Mouse (Mus musculus): Measurements from ENCODE around the gene Strip1. TPM values are rescaled to one million over a fixed set of nuclear protein-coding genes. Genes with fewer than 3 reads are reported as not detected.

Gene Strip1
- polyA plus RNA-seq, 1 experiment from 2014 or later, result 45.0 TPM

DNA sequence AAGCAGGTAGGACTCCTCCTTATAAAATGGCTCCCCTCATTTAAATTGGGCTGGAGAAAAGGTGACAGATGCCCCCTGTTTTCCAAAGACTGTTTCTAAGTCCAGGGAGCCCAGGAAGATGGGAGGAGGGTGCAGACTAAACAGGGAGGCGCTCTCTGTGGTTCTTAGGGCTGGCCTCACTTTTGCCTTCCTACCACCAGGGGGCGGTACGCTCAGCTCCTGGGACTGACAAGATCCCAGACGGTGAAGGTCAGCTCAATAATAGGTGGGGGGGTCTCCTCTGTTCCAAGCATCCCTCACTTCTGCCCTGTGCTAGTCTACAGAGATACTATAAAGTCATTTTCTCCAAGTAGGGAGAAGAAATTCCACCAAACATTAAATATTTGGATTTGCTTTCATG is 26.2 kb downstream of the Strip1 start:
- no peak overlapping the region for H3K4me3 ChIP-seq (replicated peaks)
- WGBS, result 14% methylated on average over 4 of the region's 4 CpGs
- ATAC-seq (replicated peaks; ENCODE audit: low FRiP score), result no peak

GRCm38 (mm10) chr3:107600127-107600526 is 31.4 kb downstream of the Strip1 start:
- no peak overlapping the region for H3K4me2 ChIP-seq
- ATAC-seq (replicated peaks; ENCODE audit: low FRiP score), result no peak
- H3K4me3 ChIP-seq (replicated peaks), result no peak overlapping the region
- no peaks in the 10 kb centered on the region for H3K9me3 ChIP-seq (replicated peaks)
- 44% methylated on average over 6 of the region's 6 CpGs for WGBS
- peaks cover 91% of the 10 kb centered on the region for H3K27me3 ChIP-seq
- H3K36me3 ChIP-seq, result no peaks in the 10 kb centered on the region
- no peak overlapping the region for H3K27ac ChIP-seq
- H3K4me1 ChIP-seq, result peaks cover 15% of the 10 kb centered on the region
- no peak overlapping the region for H3K9ac ChIP-seq

More for the DNA sequence above, 26.2 kb downstream of the Strip1 start:
- Histone ChIP-seq H3K27ac (no peak overlapping the region), H3K36me3 (no peaks in the 10 kb centered on the region), H3K4me1 (peaks cover 3% of the 10 kb centered on the region; the same call in 1 of the 2 replicates), H3K9me3 (replicated peaks) (no peaks in the 10 kb centered on the region), H3K9ac (no peak overlapping the region), H3K4me2 (no peak overlapping the region), H3K27me3 (peaks cover 40% of the 10 kb centered on the region)

- no peak overlapping the region for H3K9ac ChIP-seq
- peaks cover 22% of the 10 kb centered on the region for H3K4me1 ChIP-seq
- no peak overlapping the region for H3K27ac ChIP-seq
- 6% methylated on average over 22 of the region's 22 CpGs for WGBS
- ATAC-seq (replicated peaks; ENCODE audit: low FRiP score), result no peak
- no peaks in the 10 kb centered on the region for H3K36me3 ChIP-seq
- no peak overlapping the region for H3K4me3 ChIP-seq (replicated peaks)
- peaks cover 97% of the 10 kb centered on the region for H3K27me3 ChIP-seq
- no peak overlapping the region for H3K4me2 ChIP-seq
- H3K9me3 ChIP-seq (replicated peaks), result no peaks in the 10 kb centered on the region
These were observed 33.7 kb downstream of the Strip1 start for GRCm38 (mm10) chr3:107597586-107598389.

GRCm38 (mm10) chr3:107597134-107597533 is 34.4 kb downstream of the Strip1 start:
- no peak overlapping the region for H3K4me2 ChIP-seq
- no peak overlapping the region for H3K27ac ChIP-seq
- no peak overlapping the region for H3K4me3 ChIP-seq (replicated peaks)
- no peak for ATAC-seq (replicated peaks; ENCODE audit: low FRiP score)
- no peak overlapping the region for H3K9ac ChIP-seq
- WGBS, result 1% methylated on average over 24 of the region's 24 CpGs
- H3K9me3 ChIP-seq (replicated peaks), result no peaks in the 10 kb centered on the region
- H3K36me3 ChIP-seq, result no peaks in the 10 kb centered on the region
- peaks cover 22% of the 10 kb centered on the region for H3K4me1 ChIP-seq
- peaks cover 97% of the 10 kb centered on the region for H3K27me3 ChIP-seq

- H3K9me3 ChIP-seq (replicated peaks), result no peaks in the 10 kb centered on the region
- under 1% methylated on average over 26 of the region's 26 CpGs for WGBS
- H3K4me3 ChIP-seq (replicated peaks), result peak overlapping the region; percentile 5; the same call in 1 of the 2 replicates
- ATAC-seq (replicated peaks; ENCODE audit: low FRiP score), result no peak
- no peak overlapping the region for H3K9ac ChIP-seq
- H3K27ac ChIP-seq, result no peak overlapping the region
- peaks cover 22% of the 10 kb centered on the region for H3K4me1 ChIP-seq
- 0 out of 2 replicates have a peak overlapping the region, but pooled peaks have one; percentile 5 for H3K4me2 ChIP-seq
- peaks cover 99% of the 10 kb centered on the region for H3K27me3 ChIP-seq
- H3K36me3 ChIP-seq, result no peaks in the 10 kb centered on the region
These were observed 34.9 kb downstream of the Strip1 start for GRCm38 (mm10) chr3:107596559-107596958.

GRCm38 (mm10) chr3:107595938-107596461 is 35.5 kb downstream of the Strip1 start:
- Histone ChIP-seq H3K9ac (no peak overlapping the region), H3K36me3 (no peaks in the 10 kb centered on the region), H3K4me3 (replicated peaks) (peak overlapping the region; percentile 41), H3K27ac (no peak overlapping the region), H3K4me1 (peaks cover 22% of the 10 kb centered on the region), H3K27me3 (peaks cover 99% of the 10 kb centered on the region), H3K4me2 (0 out of 2 replicates have a peak overlapping the region, but pooled peaks have one; percentile 70), H3K9me3 (replicated peaks) (no peaks in the 10 kb centered on the region)
- no peak for ATAC-seq (replicated peaks; ENCODE audit: low FRiP score)
- under 1% methylated on average over 34 of the region's 34 CpGs for WGBS

DNA sequence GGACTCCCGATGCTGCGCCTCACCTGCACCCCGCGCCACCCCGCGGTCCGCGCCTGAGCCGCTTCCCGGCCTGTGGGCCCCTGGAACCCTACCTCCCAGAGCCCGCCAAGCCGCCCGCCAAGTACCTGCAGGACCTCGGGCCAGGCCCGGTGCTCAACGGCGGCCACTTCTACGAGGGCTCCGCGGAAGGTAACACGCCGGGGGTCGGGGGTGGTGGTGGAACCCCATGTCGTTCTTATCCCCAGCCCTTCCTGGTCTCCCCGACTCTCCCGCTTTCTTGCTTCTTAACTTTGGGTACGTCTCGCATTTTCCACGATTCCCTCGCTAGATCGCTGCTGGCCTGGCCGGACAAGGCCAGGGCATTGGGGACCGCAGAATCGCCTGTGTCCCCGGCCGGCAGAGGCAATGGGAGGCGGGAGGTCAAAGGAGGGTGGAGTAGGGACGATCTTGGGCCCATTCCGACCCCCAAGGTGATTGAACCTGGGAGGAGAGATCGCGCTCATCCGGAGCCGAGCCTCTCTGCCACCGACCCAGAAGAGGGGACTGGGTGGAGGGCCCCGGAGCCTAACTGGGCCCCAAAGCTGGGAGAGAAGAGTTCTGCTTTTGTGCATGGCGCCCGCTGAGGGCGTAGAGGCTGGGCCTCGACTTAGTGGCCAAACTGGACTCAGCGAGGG is 36.1 kb downstream of the Strip1 start:
- whole genome bisulfite sequencing, result 1% methylated on average over 50 of the region's 50 CpGs
- peak overlapping the region; percentile 43 for H3K9ac ChIP-seq

GRCm38 (mm10) chr3:107594662-107595263 is 36.7 kb downstream of the Strip1 start, which contains the start of gene Alx3:
Gene Alx3, plus strand, starts transcription at chr3:107595031.
- Histone ChIP-seq H3K9ac (peak within 1 kb of the TSS; percentile 43), H3K4me2 (peak within 1 kb of the TSS; percentile 70), H3K4me3 (replicated peaks) (peak within 1 kb of the TSS; percentile 41), H3K27ac (no peak within 1 kb of the TSS), H3K27me3 (peaks cover 97% of the 10 kb centered on the region), H3K9me3 (replicated peaks) (no peaks in the 10 kb centered on the region), H3K36me3 (no peaks in the 10 kb centered on the region), H3K4me1 (peaks cover 22% of the 10 kb centered on the region)
- ATAC-seq (replicated peaks; ENCODE audit: low FRiP score), result peak; percentile 16; the same call in 1 of the 2 replicates
- 1% methylated on average over 42 of the region's 46 CpGs for WGBS

More for the DNA sequence above, 36.1 kb downstream of the Strip1 start:
- Histone ChIP-seq H3K9me3 (replicated peaks) (no peaks in the 10 kb centered on the region), H3K36me3 (no peaks in the 10 kb centered on the region), H3K4me1 (peaks cover 22% of the 10 kb centered on the region), H3K27ac (no peak overlapping the region), H3K4me3 (replicated peaks) (peak overlapping the region; percentile 41), H3K4me2 (peak overlapping the region; percentile 70), H3K27me3 (peaks cover 97% of the 10 kb centered on the region)
- ATAC-seq (replicated peaks; ENCODE audit: low FRiP score), result peak; percentile 23; the same call in 1 of the 2 replicates

DNA sequence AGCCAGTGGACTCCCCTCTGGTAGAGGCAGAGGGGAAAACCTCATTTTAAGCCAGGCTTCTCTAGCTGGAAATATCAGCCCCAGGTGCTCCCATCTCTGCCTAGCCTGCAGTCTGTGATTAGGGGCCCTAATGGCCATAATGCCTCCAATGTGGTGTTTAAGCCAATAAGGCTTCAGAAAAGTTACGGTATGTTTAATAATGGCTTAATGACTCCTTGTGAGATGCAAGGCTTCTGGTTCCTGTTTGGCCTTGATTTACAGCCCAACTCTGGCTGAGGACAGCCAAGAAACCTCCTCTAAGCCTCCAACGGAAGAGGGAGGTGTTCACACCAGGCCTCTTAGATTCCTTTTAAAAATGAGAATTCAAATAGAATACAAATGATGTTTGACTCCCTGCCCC is 37.9 kb downstream of the Strip1 start:
- Histone ChIP-seq H3K36me3 (no peaks in the 10 kb centered on the region), H3K27me3 (peaks cover 97% of the 10 kb centered on the region), H3K27ac (no peak overlapping the region), H3K4me3 (replicated peaks) (no peak overlapping the region), H3K9ac (no peak overlapping the region), H3K9me3 (replicated peaks) (no peaks in the 10 kb centered on the region), H3K4me1 (peaks cover 22% of the 10 kb centered on the region), H3K4me2 (no peak overlapping the region)
- ATAC-seq (replicated peaks; ENCODE audit: low FRiP score), result no peak
- 18% methylated on average over 2 of the region's 2 CpGs for WGBS

DNA sequence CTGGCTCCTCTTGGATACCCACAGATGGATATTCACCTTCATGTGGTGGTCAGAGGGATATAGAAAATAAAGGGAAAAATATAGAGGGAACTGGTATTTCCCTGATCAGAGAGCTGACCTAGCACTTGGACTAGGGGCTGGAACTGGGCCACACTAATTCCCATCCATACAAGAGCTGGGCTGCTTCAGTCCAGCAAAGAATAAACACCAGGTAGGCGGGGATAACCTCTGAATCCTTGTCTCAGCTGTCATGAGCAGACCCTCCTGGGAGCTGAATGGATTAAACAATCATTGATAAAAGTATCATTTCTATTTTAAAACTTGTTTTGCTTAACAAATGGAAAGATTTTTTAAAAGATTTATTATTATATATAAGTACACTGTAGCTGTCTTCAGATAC is 39.9 kb downstream of the Strip1 start:
- H3K36me3 ChIP-seq, result no peaks in the 10 kb centered on the region
- H3K27ac ChIP-seq, result no peak overlapping the region
- no peaks in the 10 kb centered on the region for H3K9me3 ChIP-seq (replicated peaks)
- ATAC-seq (replicated peaks; ENCODE audit: low FRiP score), result no peak
- H3K27me3 ChIP-seq, result peaks cover 98% of the 10 kb centered on the region
- peaks cover 22% of the 10 kb centered on the region for H3K4me1 ChIP-seq
- no peak overlapping the region for H3K4me2 ChIP-seq
- 66% methylated on average over 1 of the region's 1 CpGs for WGBS
- H3K4me3 ChIP-seq (replicated peaks), result no peak overlapping the region
- no peak overlapping the region for H3K9ac ChIP-seq

DNA sequence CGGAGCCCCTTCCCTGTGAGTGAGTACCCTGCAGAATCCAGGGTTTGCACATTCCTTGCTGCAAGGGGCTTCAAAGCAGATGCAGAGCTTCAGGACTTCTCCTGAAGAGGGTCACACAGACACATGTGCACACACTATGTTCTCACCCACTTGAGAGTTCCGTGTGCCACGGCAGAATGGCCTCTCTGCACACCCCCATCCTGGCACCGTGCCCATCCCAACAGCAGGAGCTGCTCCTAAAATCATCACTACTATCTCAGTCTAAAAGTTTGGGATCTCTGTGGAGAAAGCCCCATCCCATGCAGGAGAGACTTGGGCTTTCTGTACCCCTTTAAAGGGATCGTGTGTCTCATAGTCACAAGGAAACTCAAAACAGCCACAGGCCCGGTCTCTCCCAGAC is 45.0 kb downstream of the Strip1 start:
- H3K4me3 ChIP-seq (replicated peaks), result no peak overlapping the region
- no peaks in the 10 kb centered on the region for H3K9me3 ChIP-seq (replicated peaks)
- ATAC-seq (replicated peaks; ENCODE audit: low FRiP score), result no peak
- 78% methylated on average over 6 of the region's 6 CpGs for WGBS
- H3K36me3 ChIP-seq, result no peaks in the 10 kb centered on the region
- no peak overlapping the region for H3K27ac ChIP-seq
- peaks cover 14% of the 10 kb centered on the region for H3K4me1 ChIP-seq
- peaks cover 98% of the 10 kb centered on the region for H3K27me3 ChIP-seq
- no peak overlapping the region for H3K4me2 ChIP-seq
- no peak overlapping the region for H3K9ac ChIP-seq

Measured in kidney, embryonic 15.5 days (tissue).